Mouse (Mus musculus) bone marrow macrophage, adult 2 months (primary cell): Measurements from ENCODE around the gene Slit3.

ENCODE experiments used
- CTCF ChIP-seq: IDR thresholded peaks from 2 replicates; pipeline ENCODE4 v1.5.1; 2012; ENCODE audit warnings: low read depth, mild to moderate bottlenecking, low read length, moderate library complexity
- POLR2A ChIP-seq: IDR thresholded peaks from 2 replicates; pipeline ENCODE4 v1.6.1; 2012; ENCODE audit warnings: mild to moderate bottlenecking, low read depth, low read length, borderline replicate concordance

GRCm38 (mm10) chr11:35375072-35375471 is 254.0 kb downstream of the Slit3 start:
- TF ChIP-seq CTCF (no peak), POLR2A (no peak)
